Mouse (Mus musculus): Measurements from ENCODE around the gene Cand2.
A peak's percentile ranks its signal among the peaks of the same experiment; 100 is the strongest.

Gene Cand2

DNA sequence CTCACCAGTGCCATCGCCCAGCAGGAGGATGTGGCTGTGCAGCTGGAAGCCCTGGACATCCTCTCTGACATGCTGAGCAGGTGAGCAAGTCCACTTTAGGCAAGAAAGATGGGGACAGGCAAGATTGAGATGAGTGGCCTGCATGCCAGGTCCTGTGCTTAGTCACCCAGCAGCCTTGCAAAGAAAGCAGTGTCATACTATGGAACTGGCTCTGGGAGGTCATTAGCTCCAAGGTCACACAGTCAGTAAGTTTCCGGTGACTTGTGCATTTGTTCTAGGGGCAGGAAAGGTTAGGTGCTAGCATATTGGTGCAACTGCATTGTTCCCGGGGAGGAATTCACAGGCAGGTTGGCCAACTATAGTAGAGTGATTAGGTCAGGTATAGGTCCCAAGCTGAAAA is 8.4 kb downstream of the Cand2 start:
- Histone ChIP-seq H3K4me1 (replicated peaks; ENCODE audit: low read depth, low read length) (peaks cover 34% of the 10 kb centered on the region), H3K36me3 (ENCODE audit: insufficient read depth, low read length) (peaks cover 87% of the 10 kb centered on the region), H3K4me3 (replicated peaks; ENCODE audit: low read length) (no peak overlapping the region), H3K27me3 (ENCODE audit: insufficient read depth, low read length) (no peaks in the 10 kb centered on the region), H3K9me3 (ENCODE audit: low read length) (no peaks in the 10 kb centered on the region)
- TF ChIP-seq POU5F1 (IDR thresholded peaks at IDR 0.05; ENCODE audit: borderline replicate concordance, low read length) (no peak), NANOG (IDR thresholded peaks at IDR 0.05; ENCODE audit: borderline replicate concordance, low read length) (no peak), CTCF (conservative IDR thresholded peaks at IDR 0.05; ENCODE audit: low read length) (no peak)

DNA sequence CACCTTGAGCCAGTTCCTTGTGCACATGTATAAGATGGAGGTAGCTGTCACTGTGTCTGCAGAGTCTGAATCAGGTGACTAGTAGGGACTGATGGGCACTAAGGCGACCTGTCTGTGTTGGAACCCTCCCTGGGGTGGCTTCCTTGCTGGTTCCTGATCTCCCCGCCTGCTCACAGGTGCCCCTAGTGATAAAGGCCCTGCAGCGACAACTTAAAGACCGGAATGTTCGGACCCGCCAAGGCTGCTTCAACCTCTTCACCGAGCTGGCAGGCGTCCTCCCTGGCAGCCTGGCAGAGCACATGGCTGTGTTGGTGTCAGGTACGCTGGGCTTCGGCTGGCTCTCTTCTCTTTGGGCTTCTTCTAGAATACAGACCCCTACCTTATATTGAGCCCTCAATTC is 16.7 kb downstream of the Cand2 start:
- Histone ChIP-seq H3K9me3 (ENCODE audit: low read length) (no peaks in the 10 kb centered on the region), H3K36me3 (ENCODE audit: insufficient read depth, low read length) (peaks cover 96% of the 10 kb centered on the region), H3K4me1 (replicated peaks; ENCODE audit: low read depth, low read length) (peaks cover 44% of the 10 kb centered on the region), H3K27me3 (ENCODE audit: insufficient read depth, low read length) (no peaks in the 10 kb centered on the region), H3K4me3 (replicated peaks; ENCODE audit: low read length) (no peak overlapping the region)
- no peak for TF ChIP-seq NANOG (IDR thresholded peaks at IDR 0.05; ENCODE audit: borderline replicate concordance, low read length)
- TF ChIP-seq CTCF (conservative IDR thresholded peaks at IDR 0.05; ENCODE audit: low read length), result no peak
- no peak for TF ChIP-seq POU5F1 (IDR thresholded peaks at IDR 0.05; ENCODE audit: borderline replicate concordance, low read length)

DNA sequence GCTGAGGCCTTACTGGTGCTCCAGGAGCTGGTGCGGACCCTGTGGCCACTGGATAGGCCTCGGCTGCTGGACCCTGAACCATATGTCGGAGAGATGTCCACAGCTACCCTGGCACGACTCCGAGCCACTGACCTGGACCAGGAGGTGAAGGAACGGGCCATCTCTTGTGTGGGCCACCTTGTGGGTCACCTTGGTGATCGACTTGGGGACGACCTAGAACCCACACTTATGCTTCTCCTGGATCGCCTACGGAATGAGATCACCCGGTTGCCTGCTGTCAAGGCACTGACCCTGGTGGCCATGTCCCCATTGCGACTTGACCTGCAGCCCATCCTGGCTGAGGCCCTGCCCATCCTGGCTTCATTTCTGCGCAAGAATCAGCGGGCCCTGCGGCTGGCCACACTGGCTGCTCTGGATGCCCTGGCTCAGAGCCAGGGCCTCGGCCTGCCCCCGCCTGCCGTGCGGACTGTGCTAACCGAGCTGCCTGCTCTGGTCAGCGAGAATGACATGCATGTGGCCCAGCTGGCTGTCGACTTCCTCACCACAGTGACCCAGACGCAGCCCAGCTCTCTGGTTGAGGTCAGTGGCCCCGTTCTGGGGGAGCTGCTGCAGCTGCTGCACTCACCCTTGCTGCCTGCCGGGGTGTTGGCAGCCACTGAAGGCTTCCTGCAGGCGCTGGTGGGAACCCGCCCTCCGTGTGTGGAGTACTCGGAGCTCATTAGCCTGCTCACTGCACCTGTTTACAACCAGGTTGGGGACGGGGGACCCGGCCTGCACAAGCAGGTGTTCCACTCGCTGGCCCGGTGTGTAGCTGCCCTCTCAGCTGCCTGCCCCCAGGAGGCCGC is 17.7 kb downstream of the Cand2 start:
- no peaks in the 10 kb centered on the region for H3K9me3 ChIP-seq (ENCODE audit: low read length)
- TF ChIP-seq POU5F1 (IDR thresholded peaks at IDR 0.05; ENCODE audit: borderline replicate concordance, low read length) (no peak), NANOG (IDR thresholded peaks at IDR 0.05; ENCODE audit: borderline replicate concordance, low read length) (no peak), CTCF (conservative IDR thresholded peaks at IDR 0.05; ENCODE audit: low read length) (no peak)

DNA sequence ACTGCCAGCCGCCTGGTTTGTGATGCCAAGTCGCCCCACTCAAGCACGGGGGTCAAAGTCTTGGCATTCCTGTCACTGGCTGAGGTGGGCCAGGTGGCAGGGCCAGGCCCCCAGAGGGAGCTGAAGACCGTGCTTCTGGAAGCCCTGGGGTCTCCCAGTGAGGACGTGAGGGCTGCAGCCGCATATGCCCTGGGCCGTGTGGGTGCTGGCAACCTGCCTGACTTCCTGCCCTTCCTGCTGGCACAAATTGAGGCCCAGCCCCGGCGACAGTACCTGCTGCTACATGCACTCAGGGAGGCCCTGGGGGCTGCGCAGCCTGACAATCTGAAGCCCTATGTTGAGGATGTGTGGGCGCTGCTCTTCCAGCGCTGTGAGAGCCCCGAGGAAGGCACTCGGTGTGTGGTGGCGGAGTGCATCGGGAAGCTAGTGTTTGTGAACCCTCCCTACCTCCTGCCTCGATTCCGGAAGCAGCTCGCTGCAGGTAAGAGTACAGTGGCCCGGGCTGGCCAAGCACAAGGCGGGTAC is 18.4 kb downstream of the Cand2 start:
- no peaks in the 10 kb centered on the region for H3K27me3 ChIP-seq (ENCODE audit: insufficient read depth, low read length)
- TF ChIP-seq NANOG (IDR thresholded peaks at IDR 0.05; ENCODE audit: borderline replicate concordance, low read length) (no peak), CTCF (conservative IDR thresholded peaks at IDR 0.05; ENCODE audit: low read length) (no peak), POU5F1 (IDR thresholded peaks at IDR 0.05; ENCODE audit: borderline replicate concordance, low read length) (no peak)
- H3K4me3 ChIP-seq (replicated peaks; ENCODE audit: low read length), result peak overlapping the region; percentile 60
- no peaks in the 10 kb centered on the region for H3K9me3 ChIP-seq (ENCODE audit: low read length)
- H3K4me1 ChIP-seq (replicated peaks; ENCODE audit: low read depth, low read length), result peaks cover 44% of the 10 kb centered on the region
- H3K36me3 ChIP-seq (ENCODE audit: insufficient read depth, low read length), result peaks cover 96% of the 10 kb centered on the region

More for the DNA sequence above, 17.7 kb downstream of the Cand2 start:
- Histone ChIP-seq H3K36me3 (ENCODE audit: insufficient read depth, low read length) (peaks cover 96% of the 10 kb centered on the region), H3K27me3 (ENCODE audit: insufficient read depth, low read length) (no peaks in the 10 kb centered on the region), H3K4me1 (replicated peaks; ENCODE audit: low read depth, low read length) (peaks cover 44% of the 10 kb centered on the region), H3K4me3 (replicated peaks; ENCODE audit: low read length) (peak overlapping the region; percentile 60)

DNA sequence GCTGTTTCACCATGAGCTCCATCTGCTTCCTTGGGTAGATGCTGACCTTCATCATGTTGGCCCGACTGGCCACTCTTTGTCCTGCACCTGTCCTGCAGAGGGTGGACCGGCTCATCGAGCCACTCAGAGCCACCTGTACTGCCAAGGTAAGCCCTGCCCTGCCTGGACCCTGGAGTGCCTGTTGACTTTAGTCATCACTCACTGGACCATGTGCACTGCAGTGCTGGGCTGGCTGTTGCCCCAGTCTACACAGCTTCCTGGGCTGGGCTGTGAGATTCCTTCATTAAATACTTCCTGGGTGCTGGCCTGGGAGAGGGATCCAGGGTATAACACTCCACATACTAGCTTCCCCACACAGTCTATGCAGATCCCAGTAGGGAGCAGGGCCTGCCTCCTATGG is 27.5 kb downstream of the Cand2 start:
- H3K4me3 ChIP-seq (replicated peaks; ENCODE audit: low read length), result no peak overlapping the region
- H3K4me1 ChIP-seq (replicated peaks; ENCODE audit: low read depth, low read length), result peaks cover 33% of the 10 kb centered on the region
- TF ChIP-seq CTCF (conservative IDR thresholded peaks at IDR 0.05; ENCODE audit: low read length), result no peak
- TF ChIP-seq NANOG (IDR thresholded peaks at IDR 0.05; ENCODE audit: borderline replicate concordance, low read length), result no peak
- TF ChIP-seq POU5F1 (IDR thresholded peaks at IDR 0.05; ENCODE audit: borderline replicate concordance, low read length), result no peak
- H3K27me3 ChIP-seq (ENCODE audit: insufficient read depth, low read length), result no peaks in the 10 kb centered on the region
- H3K9me3 ChIP-seq (ENCODE audit: low read length), result no peaks in the 10 kb centered on the region
- H3K36me3 ChIP-seq (ENCODE audit: insufficient read depth, low read length), result peaks cover 97% of the 10 kb centered on the region

DNA sequence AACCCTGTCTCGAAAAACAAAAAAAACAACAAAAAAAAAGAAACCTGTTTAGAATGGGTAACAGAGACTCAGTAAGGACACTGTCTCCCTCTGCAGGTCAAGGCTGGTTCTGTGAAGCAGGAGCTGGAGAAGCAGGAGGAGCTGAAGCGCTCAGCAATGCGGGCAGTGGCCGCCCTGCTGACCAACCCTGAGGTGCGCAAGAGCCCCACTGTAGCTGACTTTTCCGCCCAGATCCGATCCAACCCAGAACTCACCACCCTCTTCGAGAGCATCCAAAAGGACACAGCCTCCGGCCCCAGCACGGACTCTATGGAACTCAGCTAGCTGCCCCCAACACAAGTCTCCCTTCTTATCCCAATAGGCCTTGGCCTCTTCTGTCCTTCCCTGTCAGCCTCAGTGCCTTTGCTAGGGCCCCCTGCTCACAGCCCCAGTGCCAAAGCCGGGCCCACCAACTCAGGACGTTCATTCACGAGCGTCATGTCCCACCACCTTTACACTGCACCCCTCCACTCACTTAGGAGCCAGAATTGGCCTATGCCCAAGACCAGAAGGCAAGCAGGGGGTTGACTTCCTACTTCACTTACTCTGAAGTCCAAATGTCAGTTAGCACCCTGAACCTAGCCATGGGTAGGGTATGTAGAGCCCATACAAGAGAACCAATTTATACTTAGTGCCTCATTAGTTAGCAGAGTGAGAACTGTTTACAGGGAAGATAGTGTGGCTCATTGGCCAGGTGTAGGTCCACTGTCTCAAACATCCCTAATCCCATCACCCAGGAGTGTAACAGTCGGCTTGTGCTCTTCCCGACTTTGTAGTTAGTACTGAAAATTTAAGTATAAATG is 29.4 kb downstream of the Cand2 start:
- H3K9me3 ChIP-seq (ENCODE audit: low read length), result no peaks in the 10 kb centered on the region
- H3K27me3 ChIP-seq (ENCODE audit: insufficient read depth, low read length), result no peaks in the 10 kb centered on the region
- peaks cover 92% of the 10 kb centered on the region for H3K36me3 ChIP-seq (ENCODE audit: insufficient read depth, low read length)
- H3K4me1 ChIP-seq (replicated peaks; ENCODE audit: low read depth, low read length), result peaks cover 35% of the 10 kb centered on the region
- no peak overlapping the region; the same call in 1 of the 2 replicates for H3K4me3 ChIP-seq (replicated peaks; ENCODE audit: low read length)
- no peak for TF ChIP-seq NANOG (IDR thresholded peaks at IDR 0.05; ENCODE audit: borderline replicate concordance, low read length)
- peak; percentile 30 for TF ChIP-seq CTCF (conservative IDR thresholded peaks at IDR 0.05; ENCODE audit: low read length)

DNA sequence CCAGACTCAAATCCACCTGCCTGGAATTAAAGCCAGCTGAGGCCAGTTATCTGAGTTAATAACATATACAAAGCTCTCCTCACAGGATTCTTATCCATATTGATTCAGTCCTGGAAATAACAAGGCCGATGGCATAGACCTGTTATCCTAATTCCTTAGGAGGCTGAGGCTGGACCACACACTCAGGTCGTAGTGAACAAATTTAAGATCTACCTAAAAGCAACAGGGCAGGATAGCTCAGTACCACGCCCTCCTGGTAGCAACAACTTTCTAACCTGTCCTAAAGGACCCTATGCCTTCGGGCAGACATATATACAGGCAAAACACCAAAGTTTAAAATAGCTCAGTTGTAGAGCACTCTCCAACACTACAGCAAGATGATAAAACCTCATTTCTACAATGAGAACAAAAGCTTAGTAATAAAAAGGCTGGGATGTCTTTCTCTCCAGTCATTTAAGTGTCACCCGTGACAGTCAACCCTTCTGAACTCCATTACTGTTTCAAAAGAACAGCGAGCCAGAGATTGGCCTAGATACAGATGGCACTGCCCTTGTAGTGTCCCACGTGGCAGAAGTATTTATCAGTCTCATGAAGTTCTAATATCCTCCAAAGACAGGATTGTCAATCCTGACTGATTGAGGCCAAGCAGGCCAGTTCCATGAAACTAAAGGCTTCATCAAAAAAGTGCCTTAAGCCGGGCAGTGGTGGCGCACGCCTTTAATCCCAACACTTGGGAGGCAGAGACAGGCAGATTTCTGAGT is 30.3 kb downstream of the Cand2 start:
- TF ChIP-seq POU5F1 (IDR thresholded peaks at IDR 0.05; ENCODE audit: borderline replicate concordance, low read length), result no peak
- no peak for TF ChIP-seq NANOG (IDR thresholded peaks at IDR 0.05; ENCODE audit: borderline replicate concordance, low read length)
- TF ChIP-seq CTCF (conservative IDR thresholded peaks at IDR 0.05; ENCODE audit: low read length), result no peak
- Histone ChIP-seq H3K4me3 (replicated peaks; ENCODE audit: low read length) (peak overlapping the region; percentile 100; the same call in 1 of the 2 replicates), H3K9me3 (ENCODE audit: low read length) (no peaks in the 10 kb centered on the region), H3K4me1 (replicated peaks; ENCODE audit: low read depth, low read length) (peaks cover 39% of the 10 kb centered on the region), H3K36me3 (ENCODE audit: insufficient read depth, low read length) (peaks cover 83% of the 10 kb centered on the region), H3K27me3 (ENCODE audit: insufficient read depth, low read length) (no peaks in the 10 kb centered on the region)

Data from E14TG2a.4 (cell line).